Mouse (Mus musculus): ENCODE measurements around the gene Tnks2. TPM values are rescaled to one million over a fixed set of nuclear protein-coding genes. Genes with fewer than 3 reads are reported as not detected.

Gene Tnks2
- polyA plus RNA-seq, 1 experiment from 2014 or later: 63.7 TPM

- Histone ChIP-seq H3K9ac (replicated peaks) (no peak overlapping the region), H3K36me3 (no peaks in the 10 kb centered on the region), H3K27me3 (peaks cover 9% of the 10 kb centered on the region), H3K4me3 (replicated peaks) (no peak overlapping the region), H3K27ac (no peak overlapping the region), H3K9me3 (no peaks in the 10 kb centered on the region), H3K4me1 (replicated peaks) (peaks cover 12% of the 10 kb centered on the region), H3K4me2 (replicated peaks) (no peak overlapping the region)
- ATAC-seq: 0 out of 2 replicates have a peak, but pooled peaks have one; percentile 22
- 16% methylated on average over 9 of the region's 9 CpGs for WGBS
Measured at GRCm38 (mm10) chr19:36909676-36910292, 75.8 kb downstream of the Tnks2 start.

- peaks cover 11% of the 10 kb centered on the region for H3K4me1 ChIP-seq (replicated peaks)
- peak; percentile 91 for ATAC-seq
- H3K27me3 ChIP-seq: peaks cover 9% of the 10 kb centered on the region
- H3K4me2 ChIP-seq (replicated peaks): no peak overlapping the region; the same call in 1 of the 2 replicates
- H3K9me3 ChIP-seq: no peaks in the 10 kb centered on the region
- no peaks in the 10 kb centered on the region for H3K36me3 ChIP-seq
- no peak overlapping the region for H3K9ac ChIP-seq (replicated peaks)
- 4% methylated on average over 12 of the region's 12 CpGs for WGBS
- H3K27ac ChIP-seq: peak overlapping the region; percentile 21; the same call in 1 of the 2 replicates
- no peak overlapping the region for H3K4me3 ChIP-seq (replicated peaks)
Measured at GRCm38 (mm10) chr19:36910424-36911045, 76.5 kb downstream of the Tnks2 start.

- H3K36me3 ChIP-seq: no peaks in the 10 kb centered on the region
- no peak overlapping the region for H3K4me3 ChIP-seq (replicated peaks)
- no peak for ATAC-seq
- no peaks in the 10 kb centered on the region for H3K9me3 ChIP-seq
- no peak overlapping the region for H3K9ac ChIP-seq (replicated peaks)
- no peak overlapping the region for H3K4me2 ChIP-seq (replicated peaks)
- H3K27ac ChIP-seq: no peak overlapping the region
- H3K27me3 ChIP-seq: peaks cover 9% of the 10 kb centered on the region
- 85% methylated on average over 7 of the region's 7 CpGs for WGBS
- H3K4me1 ChIP-seq (replicated peaks): peaks cover 21% of the 10 kb centered on the region
Measured at GRCm38 (mm10) chr19:36913064-36913463, 79.0 kb downstream of the Tnks2 start.

- Histone ChIP-seq H3K27ac (no peak overlapping the region), H3K4me1 (replicated peaks) (peaks cover 24% of the 10 kb centered on the region), H3K36me3 (no peaks in the 10 kb centered on the region), H3K4me3 (replicated peaks) (no peak overlapping the region), H3K9me3 (no peaks in the 10 kb centered on the region), H3K9ac (replicated peaks) (no peak overlapping the region), H3K27me3 (peaks cover 9% of the 10 kb centered on the region), H3K4me2 (replicated peaks) (no peak overlapping the region)
- ATAC-seq: no peak
- 84% methylated on average over 4 of the region's 4 CpGs for WGBS
Measured at GRCm38 (mm10) chr19:36916206-36916605, 82.2 kb downstream of the Tnks2 start.

GRCm38 (mm10) chr19:36916876-36917389 is 82.9 kb downstream of the Tnks2 start:
- Histone ChIP-seq H3K4me2 (replicated peaks) (peak overlapping the region; percentile 28; the same call in 1 of the 2 replicates), H3K9ac (replicated peaks) (peak overlapping the region; percentile 39), H3K4me1 (replicated peaks) (peaks cover 24% of the 10 kb centered on the region), H3K4me3 (replicated peaks) (0 out of 2 replicates have a peak overlapping the region, but pooled peaks have one; percentile 4), H3K36me3 (no peaks in the 10 kb centered on the region), H3K27ac (no peak overlapping the region), H3K27me3 (peaks cover 9% of the 10 kb centered on the region), H3K9me3 (no peaks in the 10 kb centered on the region)
- ATAC-seq: no peak
- WGBS: 95% methylated on average over 1 of the region's 1 CpGs

GRCm38 (mm10) chr19:36918441-36919301 is 84.6 kb downstream of the Tnks2 start:
- ATAC-seq: peak; percentile 93

GRCm38 (mm10) chr19:36919466-36919865 is 85.4 kb downstream of the Tnks2 start, which contains the start of gene Fgfbp3:
Gene Fgfbp3, minus strand, starts transcription at chr19:36919615.
- Histone ChIP-seq H3K9ac (replicated peaks) (peak within 1 kb of the TSS; percentile 93), H3K4me1 (replicated peaks) (peaks cover 24% of the 10 kb centered on the region), H3K27ac (peak within 1 kb of the TSS; percentile 96), H3K36me3 (no peaks in the 10 kb centered on the region), H3K9me3 (no peaks in the 10 kb centered on the region), H3K4me2 (replicated peaks) (peak within 1 kb of the TSS; percentile 80), H3K27me3 (peaks cover 3% of the 10 kb centered on the region; the same call in 1 of the 2 replicates), H3K4me3 (replicated peaks) (peak within 1 kb of the TSS; percentile 86)
- ATAC-seq: peak; percentile 32; the same call in 1 of the 2 replicates
- 3% methylated on average over 12 of the region's 12 CpGs for WGBS

More at GRCm38 (mm10) chr19:36918441-36919301, 84.6 kb downstream of the Tnks2 start:
- H3K27ac ChIP-seq: peak overlapping the region; percentile 96
- H3K36me3 ChIP-seq: no peaks in the 10 kb centered on the region
- under 1% methylated on average over 78 of the region's 85 CpGs for WGBS
- no peaks in the 10 kb centered on the region for H3K9me3 ChIP-seq
- H3K27me3 ChIP-seq: peaks cover 3% of the 10 kb centered on the region; the same call in 1 of the 2 replicates
- H3K9ac ChIP-seq (replicated peaks): peak overlapping the region; percentile 93
- H3K4me1 ChIP-seq (replicated peaks): peaks cover 24% of the 10 kb centered on the region
- H3K4me3 ChIP-seq (replicated peaks): peak overlapping the region; percentile 86
- H3K4me2 ChIP-seq (replicated peaks): peak overlapping the region; percentile 80

- no peak overlapping the region for H3K27ac ChIP-seq
- H3K36me3 ChIP-seq: no peaks in the 10 kb centered on the region
- 32% methylated on average over 2 of the region's 2 CpGs for WGBS
- H3K9ac ChIP-seq (replicated peaks): no peak overlapping the region
- no peaks in the 10 kb centered on the region for H3K9me3 ChIP-seq
- no peak for ATAC-seq
- no peak overlapping the region for H3K4me2 ChIP-seq (replicated peaks)
- no peak overlapping the region for H3K4me3 ChIP-seq (replicated peaks)
- H3K4me1 ChIP-seq (replicated peaks): peaks cover 33% of the 10 kb centered on the region
- H3K27me3 ChIP-seq: peaks cover 3% of the 10 kb centered on the region; the same call in 1 of the 2 replicates
Measured at GRCm38 (mm10) chr19:36922015-36922414, 88.0 kb downstream of the Tnks2 start.

GRCm38 (mm10) chr19:36922936-36923335 is 88.9 kb downstream of the Tnks2 start:
- Histone ChIP-seq H3K9ac (replicated peaks) (no peak overlapping the region), H3K27ac (no peak overlapping the region), H3K4me1 (replicated peaks) (peaks cover 36% of the 10 kb centered on the region), H3K4me2 (replicated peaks) (no peak overlapping the region), H3K9me3 (no peaks in the 10 kb centered on the region), H3K36me3 (no peaks in the 10 kb centered on the region), H3K27me3 (peaks cover 3% of the 10 kb centered on the region; the same call in 1 of the 2 replicates), H3K4me3 (replicated peaks) (no peak overlapping the region)
- ATAC-seq: no peak
- 63% methylated on average over 3 of the region's 3 CpGs for WGBS

GRCm38 (mm10) chr19:36925671-36926552 is 91.9 kb downstream of the Tnks2 start, which contains the start of gene Btaf1:
Gene Btaf1, plus strand, starts transcription at chr19:36926079.
- ATAC-seq: peak; percentile 99
- WGBS: under 1% methylated on average over 92 of the region's 98 CpGs
- H3K9me3 ChIP-seq: no peaks in the 10 kb centered on the region

More at GRCm38 (mm10) chr19:36925671-36926552, 91.9 kb downstream of the Tnks2 start, which contains the start of gene Btaf1:
- H3K4me2 ChIP-seq (replicated peaks): peak within 1 kb of the TSS; percentile 76
- H3K36me3 ChIP-seq: no peaks in the 10 kb centered on the region
- H3K9ac ChIP-seq (replicated peaks): peak within 1 kb of the TSS; percentile 85
- H3K4me1 ChIP-seq (replicated peaks): peaks cover 27% of the 10 kb centered on the region
- H3K27me3 ChIP-seq: peaks cover 3% of the 10 kb centered on the region; the same call in 1 of the 2 replicates
- H3K27ac ChIP-seq: peak within 1 kb of the TSS; percentile 95
- peak within 1 kb of the TSS; percentile 95 for H3K4me3 ChIP-seq (replicated peaks)

Data from midbrain, embryonic 13.5 days (tissue).